Mouse (Mus musculus): Measurements from ENCODE around the gene Ceacam9.

Gene Ceacam9

DNA sequence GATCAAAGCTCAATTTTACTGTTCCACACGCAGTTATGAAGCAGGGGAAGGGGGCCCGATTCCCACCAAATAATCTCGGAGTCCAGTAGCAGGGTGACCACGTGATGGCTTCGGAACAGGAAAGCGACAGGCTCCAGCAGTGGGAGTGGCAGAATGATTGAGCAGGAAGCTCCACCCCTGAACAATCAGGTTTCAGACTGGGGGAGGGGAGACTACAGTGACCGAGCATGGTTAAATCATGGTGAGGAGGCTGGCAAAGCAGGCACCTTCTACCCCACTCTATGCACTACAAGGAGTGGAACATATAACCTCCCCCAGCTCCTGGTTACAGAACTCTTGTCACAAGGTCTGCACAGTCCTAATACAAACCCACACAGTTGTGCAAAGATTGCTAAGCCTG lies 7.8 kb downstream of the Ceacam9 start:
- POLR2A ChIA-PET: interaction anchor here in 2 of 4 experiments (0.6 to 2.2 kb wide), 15 partner anchors 9 to 435 kb away, joined by 3 to 17 read pairs (median 3); partner anchors contain the start of genes Slc1a5 (in 2 of the 2), Ap2s1 (in 1 of the 2) and Arhgap35 (in 1 of the 2)
- CTCF ChIA-PET: interaction anchor here in 3 of 4 experiments (0.5 to 1.9 kb wide), 11 partner anchors 8 to 337 kb away, joined by 3 to 6 read pairs (median 4); partner anchors contain the start of gene Ap2s1 (in 1 of the 3)

GRCm38 (mm10) chr7:16730791-16731190 lies 9.1 kb downstream of the Ceacam9 start:
- POLR2A ChIA-PET: interaction anchor here in 3 of 4 experiments (0.6 to 2.2 kb wide), 7 partner anchors 21 to 489 kb away, joined by 3 to 17 read pairs (median 4); partner anchors contain the start of gene Slc1a5 (in 2 of the 3)
- CTCF ChIA-PET: interaction anchor here (0.6 to 1.9 kb wide), 6 partner anchors 15 to 101 kb away, joined by 3 to 6 read pairs (median 4); no protein-coding TSS in a partner anchor

- POLR2A ChIA-PET: interaction anchor here in 1 of 4 experiments (0.8 kb wide), 1 partner anchor 546 kb away, joined by 3 read pairs; no protein-coding TSS in a partner anchor
- CTCF ChIA-PET: no interaction called here
Observed at GRCm38 (mm10) chr7:16731893-16732422, 10.2 kb downstream of the Ceacam9 start.

GRCm38 (mm10) chr7:16737606-16738072 lies 15.9 kb downstream of the Ceacam9 start:
- CTCF ChIA-PET: interaction anchor here (0.6 to 1.3 kb wide), 7 partner anchors 8 to 176 kb away, joined by 3 to 5 read pairs (median 4); partner anchors contain the start of gene Gng8 (in 1 of the 4)
- POLR2A ChIA-PET: interaction anchor here in 3 of 4 experiments (0.7 to 3.7 kb wide), 19 partner anchors 8 to 137 kb away, joined by 3 to 14 read pairs (median 4); partner anchors contain the start of genes Slc1a5 (in 2 of the 3) and Dact3 (in 1 of the 3)

GRCm38 (mm10) chr7:16738073-16738696 lies 16.5 kb downstream of the Ceacam9 start, which contains the start of gene Ap2s1:
TSS of gene Ap2s1 (plus strand) at chr7:16738410.
- ChIA-PET POLR2A (interaction anchor here in 3 of 4 experiments (0.5 to 3.7 kb wide), 22 partner anchors 8 to 289 kb away, joined by 3 to 14 read pairs (median 4); partner anchors contain the start of genes Slc1a5 (in 2 of the 3) and Dact3 (in 1 of the 3)), CTCF (interaction anchor here (0.6 to 1.3 kb wide), 8 partner anchors 8 to 1507 kb away, joined by 3 to 5 read pairs (median 4); partner anchors contain the start of genes Gng8 (in 1 of the 4) and Mill1 (in 1 of the 4))

GRCm38 (mm10) chr7:16739056-16739604 lies 17.4 kb downstream of the Ceacam9 start:
- CTCF ChIA-PET: interaction anchor here in 2 of 4 experiments (0.6 to 1.0 kb wide), 3 partner anchors 72 to 1506 kb away, joined by 3 to 5 read pairs (median 4); partner anchors contain the start of gene Mill1 (in 1 of the 2)

GRCm38 (mm10) chr7:16745373-16745772 lies 23.6 kb downstream of the Ceacam9 start:
- CTCF ChIA-PET: interaction anchor here (0.6 to 2.0 kb wide), 33 partner anchors 7 to 294 kb away, joined by 3 to 15 read pairs (median 4); partner anchors contain the start of genes Ap2s1 (in 1 of the 4) and Slc1a5 (in 1 of the 4)
- POLR2A ChIA-PET: interaction anchor here in 3 of 4 experiments (0.6 to 1.8 kb wide), 15 partner anchors 8 to 266 kb away, joined by 3 to 6 read pairs (median 3); partner anchors contain the start of genes Ap2s1 (in 1 of the 3) and Slc1a5 (in 1 of the 3)

More at GRCm38 (mm10) chr7:16739056-16739604, 17.4 kb downstream of the Ceacam9 start:
- POLR2A ChIA-PET: interaction anchor here in 2 of 4 experiments (0.8 to 3.7 kb wide), 12 partner anchors 9 to 156 kb away, joined by 3 to 14 read pairs (median 4); partner anchors contain the start of genes Slc1a5 (in 2 of the 2) and Dact3 (in 1 of the 2)

GRCm38 (mm10) chr7:16746093-16746492 lies 24.4 kb downstream of the Ceacam9 start:
- ChIA-PET CTCF (interaction anchor here (0.6 to 2.0 kb wide), 32 partner anchors 8 to 293 kb away, joined by 3 to 15 read pairs (median 4); partner anchors contain the start of genes Ap2s1 (in 1 of the 4) and Slc1a5 (in 1 of the 4)), POLR2A (interaction anchor here in 3 of 4 experiments (0.5 to 1.8 kb wide), 19 partner anchors 8 to 266 kb away, joined by 3 to 6 read pairs (median 3); partner anchors contain the start of genes Ap2s1 (in 1 of the 3) and Slc1a5 (in 1 of the 3))

DNA sequence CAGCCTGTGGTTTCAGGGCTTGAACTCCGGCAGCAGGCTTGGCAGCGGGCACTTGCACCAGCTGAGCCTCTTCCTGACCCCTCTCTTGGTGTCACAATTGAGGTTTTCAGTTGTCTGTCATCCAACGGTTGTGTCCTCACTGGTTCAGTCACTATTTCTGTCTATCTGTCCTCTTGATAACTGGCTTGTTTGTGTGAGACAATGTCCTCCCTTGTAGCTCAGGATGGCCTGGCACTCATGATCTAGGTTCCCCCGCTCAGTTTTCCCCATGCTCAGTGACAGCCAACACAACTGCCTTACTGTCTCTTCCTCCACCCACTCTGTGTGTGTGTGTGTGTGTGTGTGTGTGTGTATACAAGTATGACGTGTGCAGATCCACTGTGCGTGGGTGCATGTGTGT lies 25.9 kb downstream of the Ceacam9 start:
- POLR2A ChIA-PET: interaction anchor here in 1 of 4 experiments (0.6 kb wide), 1 partner anchor 783 kb away, joined by 4 read pairs; no protein-coding TSS in a partner anchor
- CTCF ChIA-PET: interaction anchor here in 2 of 4 experiments (0.7 to 2.0 kb wide), 3 partner anchors 46 to 203 kb away, joined by 3 to 7 read pairs (median 5); no protein-coding TSS in a partner anchor

DNA sequence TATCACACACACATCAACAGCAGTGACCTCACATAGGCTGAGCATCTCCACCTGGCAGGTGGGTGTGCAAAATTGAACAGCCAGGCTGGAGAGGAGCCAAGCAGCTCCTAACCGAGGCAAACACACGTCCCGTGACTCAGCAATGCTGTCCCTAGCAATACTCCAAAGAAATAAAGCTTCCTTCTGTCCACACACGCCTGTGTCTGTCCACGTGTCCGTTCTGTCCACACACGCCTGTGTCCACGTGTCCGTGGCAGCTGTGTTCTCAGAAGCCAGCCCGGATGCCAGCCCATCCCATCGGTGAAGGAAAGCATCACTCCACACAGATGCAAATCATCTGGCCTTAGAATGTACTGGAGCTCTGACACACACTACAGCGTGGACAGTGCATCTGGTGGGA lies 30.3 kb downstream of the Ceacam9 start:
- POLR2A ChIA-PET: interaction anchor here in 3 of 4 experiments (0.5 to 2.5 kb wide), 21 partner anchors 8 to 123 kb away, joined by 3 to 9 read pairs (median 4); partner anchors contain the start of genes Ap2s1 (in 1 of the 3), Dact3 (in 1 of the 3) and Slc1a5 (in 1 of the 3)
- CTCF ChIA-PET: interaction anchor here in 3 of 4 experiments (0.6 to 1.8 kb wide), 8 partner anchors 9 to 247 kb away, joined by 3 to 16 read pairs (median 4); partner anchors contain the start of gene Gng8 (in 1 of the 3)

- ChIA-PET POLR2A (interaction anchor here in 3 of 4 experiments (0.6 to 2.0 kb wide), 18 partner anchors 10 to 774 kb away, joined by 3 to 9 read pairs (median 4); partner anchors contain the start of gene Gng8 (in 1 of the 3)), CTCF (interaction anchor here in 3 of 4 experiments (0.6 to 1.3 kb wide), 3 partner anchors 9 to 139 kb away, joined by 3 to 8 read pairs (median 5); no protein-coding TSS in a partner anchor)
Observed at GRCm38 (mm10) chr7:16755362-16756017, 33.8 kb downstream of the Ceacam9 start.

DNA sequence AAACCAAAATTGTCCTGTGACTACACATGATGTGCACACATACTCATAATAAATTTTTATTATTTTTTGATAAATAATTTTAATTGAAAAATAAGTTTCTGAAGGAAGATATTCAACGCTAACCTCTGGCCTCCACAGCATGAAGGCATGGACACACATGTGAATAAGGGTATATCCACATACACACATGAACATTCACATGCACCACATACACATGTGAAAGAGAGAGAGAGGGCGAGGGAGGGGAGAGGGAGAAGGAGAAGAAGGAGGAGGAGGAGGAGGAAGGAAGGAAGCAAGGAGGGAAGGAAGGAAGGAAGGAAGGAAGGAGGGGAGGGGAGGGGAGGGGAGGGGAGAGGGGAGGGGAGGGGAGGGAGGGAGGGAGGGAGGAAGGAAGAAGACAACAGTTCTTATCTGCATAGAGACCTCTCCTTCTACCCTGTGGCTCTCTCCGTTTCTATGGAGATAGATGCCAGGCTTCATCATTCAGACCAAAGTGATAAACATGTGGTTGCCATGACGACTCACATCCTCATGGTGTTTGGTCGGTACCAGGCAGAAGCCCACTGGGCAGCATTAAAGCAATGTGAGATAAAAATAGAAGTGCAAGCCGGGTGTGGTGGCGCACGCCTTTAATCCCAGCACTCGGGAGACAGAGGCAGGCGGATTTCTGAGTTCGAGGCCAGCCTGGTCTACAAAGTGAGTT lies 37.3 kb downstream of the Ceacam9 start:
- CTCF ChIA-PET: no interaction called here
- POLR2A ChIA-PET: interaction anchor here in 3 of 4 experiments (0.5 to 3.0 kb wide), 6 partner anchors 17 to 86 kb away, joined by 3 to 22 read pairs (median 8); partner anchors contain the start of gene Slc1a5 (in 1 of the 3)

- CTCF ChIA-PET: interaction anchor here in 1 of 4 experiments (0.6 to 1.1 kb wide), 3 partner anchors 99 to 242 kb away, joined by 3 to 4 read pairs (median 4); no protein-coding TSS in a partner anchor
- POLR2A ChIA-PET: interaction anchor here in 3 of 4 experiments (0.6 to 3.0 kb wide), 17 partner anchors 8 to 361 kb away, joined by 3 to 22 read pairs (median 4); partner anchors contain the start of gene Slc1a5 (in 1 of the 3)
Observed at GRCm38 (mm10) chr7:16760292-16760691, 38.6 kb downstream of the Ceacam9 start.

- ChIA-PET POLR2A (interaction anchor here in 3 of 4 experiments (0.6 to 3.0 kb wide), 21 partner anchors 9 to 362 kb away, joined by 3 to 22 read pairs (median 3); partner anchors contain the start of gene Slc1a5 (in 1 of the 3)), CTCF (interaction anchor here in 2 of 4 experiments (0.6 to 1.5 kb wide), 8 partner anchors 15 to 241 kb away, joined by 3 to 8 read pairs (median 3); no protein-coding TSS in a partner anchor)
Observed at GRCm38 (mm10) chr7:16761005-16761481, 39.3 kb downstream of the Ceacam9 start.

GRCm38 (mm10) chr7:16761630-16762029 lies 39.9 kb downstream of the Ceacam9 start:
- ChIA-PET POLR2A (interaction anchor here in 3 of 4 experiments (0.9 to 3.0 kb wide), 9 partner anchors 9 to 298 kb away, joined by 3 to 22 read pairs (median 5); partner anchors contain the start of gene Slc1a5 (in 1 of the 3)), CTCF (interaction anchor here in 1 of 4 experiments (0.9 to 1.5 kb wide), 5 partner anchors 10 to 133 kb away, joined by 3 read pairs; no protein-coding TSS in a partner anchor)

Data from embryonic stem cell, embryonic (primary cell).